Mouse (Mus musculus) CH12.LX (cell line): ENCODE results near the gene A830031A19Rik.

Experiments
- CTCF ChIP-seq, 2 experiments: IDR thresholded peaks in 1 of 2; conservative IDR thresholded peaks in 1 of 2; 2 replicates each; pipeline ENCODE4 v1.5.1; 2011 to 2012; ENCODE audit warnings: low read depth in 2 of 2, low read length in 2 of 2, improper control_type of control experiment in 1 of 2, inconsistent platforms in 1 of 2, mild to moderate bottlenecking in 1 of 2, moderate library complexity in 1 of 2
- ELF1 ChIP-seq: IDR thresholded peaks from 2 replicates; pipeline ENCODE4 v1.6.1; 2014; ENCODE audit warnings: low read depth, mild to moderate bottlenecking, inconsistent platforms, low read length, improper control_type of control experiment
- POLR2A ChIP-seq: IDR thresholded peaks from 2 replicates; pipeline ENCODE4 v1.6.1; 2011; ENCODE audit warnings: low read depth, mild to moderate bottlenecking, improper control_type of control experiment, low read length
- RAD21 ChIP-seq: IDR thresholded peaks from 2 replicates; pipeline ENCODE4 v1.6.1; 2011; ENCODE audit warnings: low read depth, mild to moderate bottlenecking, low read length, improper control_type of control experiment, moderate library complexity
- RCOR1 ChIP-seq: conservative IDR thresholded peaks from 2 replicates; pipeline ENCODE4 v1.6.1; 2012; ENCODE audit warnings: low read depth, mild to moderate bottlenecking, inconsistent platforms, low read length, improper control_type of control experiment
- ZMIZ1 ChIP-seq: IDR thresholded peaks from 2 replicates; pipeline ENCODE4 v1.6.1; 2012; ENCODE audit warnings: low read depth, mild to moderate bottlenecking, inconsistent platforms, low read length, improper control_type of control experiment
- ZNF384 ChIP-seq: IDR thresholded peaks from 2 replicates; pipeline ENCODE4 v1.6.1; 2012; ENCODE audit warnings: low read depth, low read length, improper control_type of control experiment, inconsistent platforms

- TF ChIP-seq ZMIZ1 (no peak), CTCF (conservative IDR thresholded peaks at IDR 0.05 in 1 of 2, IDR thresholded peaks at IDR 0.05 in 1 of 2; ENCODE audit: low read depth in 2 of 2, low read length in 2 of 2) (peak in 1 of 2 experiments; percentile 80; a peak in 2 of 4 replicates), RCOR1 (no peak), ZNF384 (peak; percentile 73), POLR2A (no peak; the same call in 1 of the 2 replicates), ELF1 (no peak), RAD21 (peak; percentile 76)
Observed at GRCm38 (mm10) chr11:24081016-24081686, 6.3 kb upstream of the A830031A19Rik start.
